ENCODE assay signal across 14 mouse cellular contexts in the genomic region with DNA sequence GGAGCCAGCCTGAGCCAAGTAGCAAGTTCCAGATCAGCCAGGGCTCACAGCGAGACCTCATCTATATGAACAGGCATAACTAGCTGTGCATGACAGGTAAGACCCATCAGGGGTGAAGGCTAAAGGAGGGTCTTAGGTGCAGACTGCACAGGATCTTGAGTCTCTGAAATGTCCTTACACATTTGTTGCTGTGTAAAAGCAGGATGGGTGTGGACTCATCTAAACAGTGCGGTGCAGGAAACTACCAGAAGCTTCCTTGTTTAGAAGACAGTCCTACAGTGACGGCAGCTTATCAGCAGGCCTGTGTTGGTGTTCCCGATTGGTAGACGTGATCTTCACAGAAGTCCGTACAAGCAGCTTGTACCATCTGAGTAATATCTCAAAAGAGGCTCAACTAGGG. TPM values are rescaled to one million over a fixed set of nuclear protein-coding genes. Genes with fewer than 3 reads are reported as not detected.
A peak's percentile ranks its signal among the peaks of the same experiment; 100 is the strongest.
DNase-seq lines count a peak whose midpoint lies in the region; ATAC-seq lines count a peak whose summit lies in the region.
"Had no signal": no experiment of that assay in that cellular context is flagged by ENCODE, and none has a peak within 500 bp of the region (broad histone marks: within the 10 kb centered on the region; RNA-seq: fewer than 3 reads in every experiment).

No protein-coding gene starts in this region.

- H3K4me1 ChIP-seq in kidney, embryonic 15.5 days = peaks cover 9% of the 10 kb centered on the region; the same call in 1 of the 2 replicates
- H3K4me1 ChIP-seq in liver, embryonic 15.5 days (replicated peaks) = peaks cover 7% of the 10 kb centered on the region; the same call in 1 of the 2 replicates
- H3K4me1 ChIP-seq: neural tube, embryonic 12.5 days had no signal

- peak; percentile 27 for DNase-seq in kidney, adult 9 months
- DNase-seq in thymus, postnatal 25 days = no peak
- no peak for DNase-seq in gastrocnemius, adult 8-10 months (ENCODE audit: low spot score in 2 of 2)
- DNase-seq in neural tube, embryonic 10.5 days (ENCODE audit: extremely low spot score, low spot score) = no peak
- DNase-seq: layer of hippocampus, postnatal 36 days; right cerebral cortex, postnatal 14 days had no signal

- no peak overlapping the region for H3K4me2 ChIP-seq in kidney, embryonic 15.5 days
- no peak overlapping the region for H3K4me2 ChIP-seq in liver, embryonic 15.5 days
- H3K4me2 ChIP-seq: neural tube, embryonic 12.5 days had no signal

- 87% methylated on average over 6 of the region's 6 CpGs for WGBS in kidney, embryonic 15.5 days
- 32% methylated on average over 6 of the region's 6 CpGs for WGBS in liver, embryonic 15.5 days (ENCODE audit: insufficient replicate concordance)

- H3K27ac ChIP-seq in kidney, embryonic 15.5 days = no peak overlapping the region
- H3K27ac ChIP-seq in liver, embryonic 15.5 days (replicated peaks) = no peak overlapping the region
- H3K27ac ChIP-seq: neural tube, embryonic 12.5 days had no signal

- no peak for ATAC-seq in kidney, embryonic 15.5 days (replicated peaks; ENCODE audit: low FRiP score)
- ATAC-seq in common myeloid progenitor, adult 5-6 weeks (replicated peaks; ENCODE audit: low read depth, poor library complexity, severe bottlenecking) = 0 out of 2 replicates have a peak, but pooled peaks have one; percentile 36
- peak; percentile 62; the same call in 1 of the 2 replicates for ATAC-seq in liver, embryonic 15.5 days (ENCODE audit: insufficient read depth)
- ATAC-seq in megakaryocyte progenitor cell, adult 5-6 weeks (replicated peaks; ENCODE audit: poor library complexity) = peak; percentile 70
- ATAC-seq: forebrain, embryonic 14.5 days had no signal

- H3K36me3 ChIP-seq in kidney, embryonic 15.5 days = peaks cover 10% of the 10 kb centered on the region
- peaks cover 4% of the 10 kb centered on the region; the same call in 1 of the 2 replicates for H3K36me3 ChIP-seq in liver, embryonic 15.5 days (replicated peaks)

- no peak overlapping the region for H3K9ac ChIP-seq in kidney, embryonic 15.5 days
- H3K9ac ChIP-seq in liver, embryonic 15.5 days = no peak overlapping the region
- H3K9ac ChIP-seq: neural tube, embryonic 12.5 days had no signal

- no peak overlapping the region for H3K4me3 ChIP-seq in kidney, embryonic 15.5 days (replicated peaks)
- H3K4me3 ChIP-seq in liver, embryonic 15.5 days (replicated peaks) = no peak overlapping the region
- H3K4me3 ChIP-seq: neural tube, embryonic 12.5 days had no signal

- no peaks in the 10 kb centered on the region for H3K27me3 ChIP-seq in kidney, embryonic 15.5 days
- no peaks in the 10 kb centered on the region for H3K27me3 ChIP-seq in liver, embryonic 15.5 days
- H3K27me3 ChIP-seq: neural tube, embryonic 12.5 days had no signal

- no peaks in the 10 kb centered on the region for H3K9me3 ChIP-seq in kidney, embryonic 15.5 days (replicated peaks)
- no peaks in the 10 kb centered on the region for H3K9me3 ChIP-seq in liver, embryonic 15.5 days (replicated peaks)
- H3K9me3 ChIP-seq: neural tube, embryonic 12.5 days had no signal

RNA-seq across cellular contexts. Expression of gene Klhl5, which starts 6.0 kb away (rescaled TPM):
- polyA plus RNA-seq in kidney, embryonic 15.5 days (2015; fragmentation: Nextera tagmentation; extraction: Ambion mirVana) = 18.4 and 19.0 TPM in 2 replicates
- 39.5 and 51.5 TPM in 2 replicates for total RNA-seq in common myeloid progenitor, adult 5-6 weeks (2017)
- polyA plus RNA-seq in liver, embryonic 15.5 days (2015; fragmentation: Nextera tagmentation; extraction: Ambion mirVana) = 4.1 and 4.2 TPM in 2 replicates
- total RNA-seq in megakaryocyte progenitor cell, adult 5-6 weeks (2015) = 84.6 and 87.6 TPM in 2 replicates
- 49.1 and 58.1 TPM in 2 replicates for total RNA-seq in megakaryocyte progenitor cell, adult 5-6 weeks (2017)
- total RNA-seq in gastrocnemius, adult 8-10 months (2022) = 1 to 10 TPM; 4.5 to 6.0 (median 5.6) TPM

RNA-seq across cellular contexts. Expression of gene Tmem156, which starts 21.4 kb away (rescaled TPM):
- 0.15 and 0.31 TPM in 2 replicates for polyA plus RNA-seq in kidney, embryonic 15.5 days (2015; fragmentation: Nextera tagmentation; extraction: Ambion mirVana)
- 9.6 and 13.0 TPM in 2 replicates for total RNA-seq in common myeloid progenitor, adult 5-6 weeks (2017)
- polyA plus RNA-seq in liver, embryonic 15.5 days (2015; fragmentation: Nextera tagmentation; extraction: Ambion mirVana) = 0.88 and 0.89 TPM in 2 replicates
- total RNA-seq in megakaryocyte progenitor cell, adult 5-6 weeks (2015) = 29.2 and 30.6 TPM in 2 replicates
- total RNA-seq in megakaryocyte progenitor cell, adult 5-6 weeks (2017) = 38.0 and 41.3 TPM in 2 replicates
- total RNA-seq in gastrocnemius, adult 8-10 months (2022) = under 1 TPM in 1 of 4 experiments, not detected in 3; 0.25 TPM
- polyA plus RNA-seq: embryonic facial prominence, embryonic 11.5 days; heart, embryonic 14.5 days had no signal
